Mouse (Mus musculus) liver, adult 2 months (tissue): ENCODE results near the gene Rnf216. TPM values are rescaled to one million over a fixed set of nuclear protein-coding genes. Genes with fewer than 3 reads are reported as not detected.

ENCODE experiments used
- DNase-seq: peaks from one replicate; pipeline ENCODE4 v3.0.0-alpha.2; 2011; ENCODE audit warnings: low read depth, low spot score; ENCODE audit errors: extremely low read depth
- H3K27ac ChIP-seq: fragments of 200-500 bp; replicated peaks from 2 replicates; pipeline ENCODE4 v1.5.1; 2012; ENCODE audit warnings: low read depth, mild to moderate bottlenecking, control low read depth, inconsistent platforms, low read length; ENCODE audit not compliant: insufficient read depth
- H3K27me3 ChIP-seq: fragments of 200-500 bp; 2 replicates; pipeline ENCODE4 v1.6.1; 2012; ENCODE audit warnings: mild to moderate bottlenecking, moderate library complexity, low read length, inconsistent platforms; ENCODE audit not compliant: control insufficient read depth, insufficient read depth
- H3K36me3 ChIP-seq: fragments of 200-500 bp; 2 replicates; pipeline ENCODE4 v1.6.1; 2012; ENCODE audit warnings: low read length, inconsistent platforms; ENCODE audit not compliant: control insufficient read depth, insufficient read depth
- H3K4me1 ChIP-seq: fragments of 200-500 bp; 2 replicates; pipeline ENCODE4 v1.6.1; 2011; ENCODE audit warnings: low read length; ENCODE audit not compliant: control insufficient read depth, insufficient read depth
- H3K4me3 ChIP-seq: fragments of 200-500 bp; 2 replicates; pipeline ENCODE4 v1.5.1; 2011; ENCODE audit warnings: low read depth, mild to moderate bottlenecking, control low read depth, low read length, moderate library complexity; ENCODE audit not compliant: insufficient read depth
- H3K79me2 ChIP-seq: fragments of 200-500 bp; 2 replicates; pipeline ENCODE4 v1.6.1; 2012; ENCODE audit warnings: inconsistent platforms, mild to moderate bottlenecking, low read length, moderate library complexity; ENCODE audit not compliant: control insufficient read depth, insufficient read depth
- H3K9ac ChIP-seq: fragments of 200-500 bp; 2 replicates; pipeline ENCODE4 v1.6.1; 2012; ENCODE audit warnings: low read depth, mild to moderate bottlenecking, control low read depth, inconsistent platforms, low read length
- CTCF ChIP-seq: fragments of 200-500 bp; IDR thresholded peaks from 2 replicates; pipeline ENCODE4 v1.5.1; 2011; ENCODE audit warnings: low read depth, low read length, control low read depth
- POLR2A ChIP-seq: fragments of 200-500 bp; IDR thresholded peaks from 2 replicates; pipeline ENCODE4 v1.6.1; 2011; ENCODE audit warnings: low read length, control low read depth; ENCODE audit not compliant: insufficient read depth; ENCODE audit errors: extremely low read depth
- whole genome bisulfite sequencing: fragments of 180-500 bp; shearing (Covaris S2); methylation state at CpG from one replicate; pipeline ENCODE4 v1.1.7; 2018; 5-methylcytosine and 5-hydroxymethylcytosine counted together
- polyA plus RNA-seq: library from polyadenylated mRNA; depleted of rRNA; stranded (reverse); fragments of >200 nt; gene quantifications from 2 replicates; pipeline ENCODE4 v1.2.3, GENCODE M21; 2012
- total RNA-seq: library from RNA; depleted of rRNA; stranded (reverse); fragments of >200 nt; gene quantifications from 2 replicates; pipeline ENCODE4 v1.2.3, GENCODE M21; 2014

Rnf216 gene
- total and polyA plus RNA-seq, 2 experiments = 11.5 to 12.1 TPM

DNA sequence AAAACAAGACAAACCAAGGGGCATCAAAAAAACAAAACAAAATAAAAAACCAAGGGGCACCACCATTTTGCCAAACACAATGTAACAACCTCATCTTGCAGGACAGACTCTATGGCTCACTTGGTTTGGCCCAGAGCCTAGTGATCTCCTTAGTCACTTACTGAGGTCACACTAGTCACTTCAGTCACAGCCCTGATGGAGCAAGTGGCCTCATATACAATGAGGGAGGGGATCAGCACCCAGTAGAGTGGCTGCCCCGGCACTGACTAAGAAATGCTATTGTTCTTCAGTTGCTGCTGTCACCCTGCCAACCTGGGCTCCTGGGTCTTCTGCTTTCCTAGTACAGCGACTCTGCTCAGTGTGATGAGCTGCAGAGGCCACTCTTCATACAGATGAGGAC is 68.9 kb downstream of the Rnf216 start:
- H3K27ac ChIP-seq = peak overlapping the region; percentile 47; the same call in 1 of the 2 replicates
- TF ChIP-seq CTCF = no peak
- TF ChIP-seq POLR2A = no peak
- H3K9ac ChIP-seq = no peak overlapping the region
- peaks cover 6% of the 10 kb centered on the region for H3K36me3 ChIP-seq
- WGBS = 66% methylated on average over 2 of the region's 2 CpGs
- no peaks in the 10 kb centered on the region for H3K79me2 ChIP-seq
- H3K4me3 ChIP-seq = no peak overlapping the region
- H3K27me3 ChIP-seq = no peaks in the 10 kb centered on the region
- DNase-seq = no peak
- H3K4me1 ChIP-seq = peaks cover 4% of the 10 kb centered on the region; the same call in 1 of the 2 replicates

DNA sequence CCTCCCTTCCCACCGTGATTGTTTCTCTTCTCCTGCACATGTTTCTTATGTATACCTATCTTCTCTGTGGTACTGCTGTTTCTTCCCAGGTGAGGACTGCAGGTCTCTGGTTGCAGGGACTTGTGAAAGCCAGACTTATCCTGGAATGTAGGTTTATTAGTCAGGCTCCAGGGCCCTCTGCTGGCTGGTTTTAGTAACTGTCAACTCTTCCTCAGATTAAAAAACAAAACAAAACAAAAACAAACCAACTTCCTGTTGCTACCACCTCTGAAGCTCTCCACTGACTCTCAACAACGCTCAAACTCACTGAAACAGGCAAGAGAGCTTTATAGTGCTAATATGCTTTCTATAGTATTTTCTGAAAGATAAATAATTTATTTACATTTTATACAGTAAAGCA is 69.5 kb downstream of the Rnf216 start:
- Histone ChIP-seq H3K4me3 (no peak overlapping the region), H3K27ac (0 out of 2 replicates have a peak overlapping the region, but pooled peaks have one; percentile 19), H3K9ac (no peak overlapping the region), H3K36me3 (peaks cover 4% of the 10 kb centered on the region; the same call in 1 of the 2 replicates), H3K27me3 (no peaks in the 10 kb centered on the region), H3K79me2 (no peaks in the 10 kb centered on the region), H3K4me1 (peaks cover 4% of the 10 kb centered on the region)
- TF ChIP-seq POLR2A = no peak
- no peak for TF ChIP-seq CTCF
- DNase-seq = peak; percentile 13
- WGBS = 86% methylated on average over 2 of the region's 2 CpGs

DNA sequence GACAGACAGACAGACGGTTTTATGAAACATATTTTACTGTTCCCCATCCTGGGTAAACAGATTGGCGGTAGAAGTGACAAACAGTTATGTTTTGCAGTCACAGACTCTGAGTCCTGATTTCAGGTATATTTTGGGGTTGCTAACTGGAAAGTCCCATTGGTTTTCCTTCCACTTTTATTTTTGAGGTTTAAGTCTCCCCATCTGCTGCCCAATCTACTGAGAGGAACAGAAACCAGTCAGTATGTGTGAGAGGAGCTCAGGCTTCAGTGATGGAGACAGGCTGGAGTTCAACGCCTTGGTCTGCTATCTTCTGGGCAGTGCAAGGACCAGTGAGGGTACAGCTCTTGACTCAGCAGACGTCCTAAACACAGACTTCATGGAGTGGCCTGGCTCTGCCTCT is 74.0 kb downstream of the Rnf216 start:
- DNase-seq = peak; percentile 18
- no peaks in the 10 kb centered on the region for H3K27me3 ChIP-seq
- H3K4me3 ChIP-seq = no peak overlapping the region
- peaks cover 2% of the 10 kb centered on the region for H3K4me1 ChIP-seq
- no peaks in the 10 kb centered on the region for H3K79me2 ChIP-seq
- 79% methylated on average over 4 of the region's 4 CpGs for WGBS
- H3K27ac ChIP-seq = no peak overlapping the region
- H3K9ac ChIP-seq = no peak overlapping the region
- H3K36me3 ChIP-seq = peaks cover 4% of the 10 kb centered on the region; the same call in 1 of the 2 replicates
- no peak for TF ChIP-seq POLR2A
- TF ChIP-seq CTCF = no peak

DNA sequence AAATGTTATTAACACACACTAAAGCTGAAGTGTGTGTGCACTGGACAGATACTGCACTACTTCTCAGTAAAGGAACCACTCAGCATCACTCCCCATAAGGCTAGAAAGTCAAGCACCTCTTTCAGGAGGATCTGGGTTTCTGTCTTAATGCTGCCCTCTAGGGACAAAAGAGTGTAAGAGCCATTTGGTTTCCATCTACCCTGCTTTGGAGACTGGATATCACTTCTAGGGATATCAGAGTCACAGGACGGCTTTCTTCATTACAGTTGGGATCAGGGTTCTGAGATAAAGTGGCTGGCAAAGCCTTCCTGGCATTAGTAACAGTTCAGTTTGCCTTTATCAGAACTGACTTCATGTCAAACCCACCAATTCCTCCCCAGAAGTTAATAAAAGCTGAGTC is 75.6 kb downstream of the Rnf216 start:
- no peak overlapping the region for H3K4me3 ChIP-seq
- H3K27ac ChIP-seq = no peak overlapping the region
- peaks cover 2% of the 10 kb centered on the region; the same call in 1 of the 2 replicates for H3K36me3 ChIP-seq
- WGBS = 22% methylated on average over 1 of the region's 1 CpGs
- DNase-seq = peak; percentile 43
- H3K79me2 ChIP-seq = no peaks in the 10 kb centered on the region
- H3K27me3 ChIP-seq = no peaks in the 10 kb centered on the region
- TF ChIP-seq CTCF = peak; percentile 31; the same call in 1 of the 2 replicates
- no peak for TF ChIP-seq POLR2A
- H3K9ac ChIP-seq = no peak overlapping the region
- peaks cover 5% of the 10 kb centered on the region for H3K4me1 ChIP-seq

DNA sequence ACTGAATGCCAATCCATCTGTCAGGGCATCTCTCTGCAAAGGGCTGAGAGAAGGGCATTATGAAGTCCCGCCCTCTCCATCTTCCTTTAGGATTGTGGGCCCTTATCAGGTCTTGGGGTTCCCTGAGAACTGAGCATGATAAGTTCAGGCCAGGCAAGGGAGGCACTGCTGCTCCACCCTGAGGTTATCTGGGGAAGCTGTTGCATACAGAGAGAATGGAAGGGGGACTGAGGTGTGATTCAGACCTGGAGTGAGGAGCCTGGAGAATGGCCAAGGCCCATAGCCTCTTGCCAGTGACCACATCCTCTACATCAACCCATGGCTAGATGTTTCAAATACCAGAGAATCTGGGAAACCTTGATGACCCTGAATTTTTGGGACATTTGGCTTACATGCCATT is 76.7 kb downstream of the Rnf216 start:
- H3K4me1 ChIP-seq = peaks cover 5% of the 10 kb centered on the region
- no peak overlapping the region for H3K9ac ChIP-seq
- TF ChIP-seq POLR2A (no peak), CTCF (no peak)
- no peak for DNase-seq
- H3K27ac ChIP-seq = no peak overlapping the region
- no peak overlapping the region for H3K4me3 ChIP-seq
- WGBS = 85% methylated on average over 1 of the region's 1 CpGs
- no peaks in the 10 kb centered on the region for H3K27me3 ChIP-seq
- peaks cover 2% of the 10 kb centered on the region; the same call in 1 of the 2 replicates for H3K36me3 ChIP-seq
- no peaks in the 10 kb centered on the region for H3K79me2 ChIP-seq

DNA sequence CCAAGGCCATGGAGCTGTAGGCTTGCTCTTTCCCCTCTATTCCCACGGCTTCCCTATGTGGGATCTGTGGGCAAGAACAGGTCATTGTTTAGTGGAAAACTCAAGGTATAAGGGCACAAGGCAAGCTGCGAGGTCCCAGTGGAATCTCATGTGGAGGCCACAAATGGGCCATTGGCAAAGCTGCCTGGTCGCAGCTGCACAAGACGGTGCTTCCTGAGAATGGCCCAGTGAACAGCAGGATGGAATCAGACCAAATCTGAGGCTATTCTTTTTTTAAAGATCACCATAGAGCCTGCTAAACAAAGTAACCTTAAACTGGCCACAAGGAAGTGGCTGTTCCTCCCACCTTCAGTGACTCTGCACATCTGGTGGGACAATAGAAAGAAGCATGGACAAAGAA is 77.5 kb downstream of the Rnf216 start:
- Histone ChIP-seq H3K27me3 (no peaks in the 10 kb centered on the region), H3K27ac (no peak overlapping the region), H3K79me2 (no peaks in the 10 kb centered on the region), H3K4me3 (no peak overlapping the region), H3K4me1 (peaks cover 5% of the 10 kb centered on the region), H3K9ac (no peak overlapping the region), H3K36me3 (0 out of 2 replicates have a peak, but pooled peaks cover under 1% of the 10 kb centered on the region)
- no peak for TF ChIP-seq CTCF
- no peak for TF ChIP-seq POLR2A
- no peak for DNase-seq
- WGBS = 92% methylated on average over 4 of the region's 4 CpGs
